Mouse (Mus musculus) embryonic facial prominence, embryonic 14.5 days (tissue): ENCODE data around the gene Rmnd5b. TPM values are rescaled to one million over a fixed set of nuclear protein-coding genes. Genes with fewer than 3 reads are reported as not detected.
"Not testable (repeated sequence)": the region's sequence is repeated elsewhere in the genome, so short reads cannot be mapped to it uniquely, and the experiment has no call there.

Experiments
- ATAC-seq: fragments of 200-750 bp; cut with Nextera tagmentation; 2 replicates; pipeline ENCODE4 v1.8.0; 2017; ENCODE audit warnings: low read depth, moderate number of reproducible peaks, moderate TSS enrichment
- DNase-seq: peaks from one replicate; pipeline ENCODE4 v3.0.0-alpha.2; 2015; ENCODE audit warnings: low spot score
- H3K27ac ChIP-seq: fragments of 300-500 bp; sonication (generic); replicated peaks from 2 replicates; pipeline ENCODE4 v1.5.1; 2014; ENCODE audit warnings: low read depth, mild to moderate bottlenecking, low read length, moderate library complexity
- H3K27me3 ChIP-seq: fragments of 300-500 bp; sonication (generic); replicated peaks from 2 replicates; pipeline ENCODE4 v1.6.1; 2014; ENCODE audit warnings: low read length; ENCODE audit not compliant: control insufficient read depth, insufficient read depth
- H3K36me3 ChIP-seq: fragments of 300-500 bp; sonication (generic); 2 replicates; pipeline ENCODE4 v1.6.1; 2014; ENCODE audit warnings: low read length, mixed read lengths; ENCODE audit not compliant: control insufficient read depth, insufficient read depth
- H3K4me1 ChIP-seq: fragments of 300-500 bp; sonication (generic); 2 replicates; pipeline ENCODE4 v1.6.1; 2014; ENCODE audit warnings: antibody characterized with exemption, low read length; ENCODE audit not compliant: control insufficient read depth, insufficient read depth
- H3K4me2 ChIP-seq: fragments of 300-500 bp; sonication (generic); 2 replicates; pipeline ENCODE4 v1.6.1; 2014; ENCODE audit warnings: low read depth, mild to moderate bottlenecking, low read length, moderate library complexity, mixed read lengths
- H3K4me3 ChIP-seq: fragments of 300-500 bp; sonication (generic); 2 replicates; pipeline ENCODE4 v1.5.1; 2014; ENCODE audit warnings: low read depth, mild to moderate bottlenecking, low read length
- H3K9ac ChIP-seq: fragments of 300-500 bp; sonication (generic); 2 replicates; pipeline ENCODE4 v1.6.1; 2014; ENCODE audit warnings: low read depth, mild to moderate bottlenecking, low read length, moderate library complexity, mixed read lengths
- H3K9me3 ChIP-seq: fragments of 300-500 bp; sonication (generic); 2 replicates; pipeline ENCODE4 v1.6.1; 2016; ENCODE audit warnings: low read length; ENCODE audit not compliant: control insufficient read depth
- WGBS: fragments of 180-500 bp; shearing (Covaris S2); extraction: QIAGEN DNeasy Blood & Tissue Kit; methylation state at CpG from one replicate; pipeline ENCODE4 v1.1.7; 2014; 5-methylcytosine and 5-hydroxymethylcytosine counted together
- polyA plus RNA-seq: library from polyadenylated mRNA; unstranded; fragments of >200 nt; fragmentation: Nextera tagmentation; extraction: Ambion mirVana; gene quantifications from 2 replicates; pipeline ENCODE4 v1.2.1, GENCODE M21; 2014

Rmnd5b gene
- polyA plus RNA-seq, 1 experiment from 2014 or later = 44.2 TPM

DNA sequence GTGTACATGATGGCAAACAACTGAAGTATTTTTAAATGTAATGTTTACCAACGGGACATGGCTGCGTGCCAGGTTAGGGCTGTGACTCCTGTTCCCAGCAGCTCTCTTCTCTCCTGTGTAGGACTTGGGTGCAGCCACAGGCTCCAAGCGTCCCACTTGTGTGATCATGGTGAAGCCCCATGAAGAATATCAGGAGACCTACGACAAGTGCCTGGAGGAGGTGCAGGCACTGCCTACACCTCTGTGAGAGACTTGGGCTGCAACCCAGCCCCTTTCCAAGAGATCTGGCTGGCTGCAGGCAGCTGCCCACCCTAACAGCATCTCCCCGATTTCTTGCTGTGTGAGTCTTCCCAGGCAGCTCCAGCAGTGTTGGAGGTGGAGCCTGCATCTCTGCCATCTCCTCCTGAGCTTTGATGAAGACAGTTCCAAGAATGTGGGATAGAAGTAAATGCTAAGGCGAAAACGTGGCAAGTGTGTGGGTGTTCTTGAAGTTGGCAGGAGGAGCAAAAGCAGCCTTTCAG is 12.7 kb downstream of the Rmnd5b start:
- Histone ChIP-seq H3K27ac (no peak overlapping the region), H3K9ac (no peak overlapping the region), H3K4me1 (peaks cover 8% of the 10 kb centered on the region), H3K4me3 (no peak overlapping the region), H3K36me3 (peaks cover 65% of the 10 kb centered on the region), H3K4me2 (no peak overlapping the region), H3K9me3 (no peaks in the 10 kb centered on the region), H3K27me3 (no peaks in the 10 kb centered on the region)
- DNase-seq (no peak), ATAC-seq (no peak)
- 88% methylated on average over 7 of the region's 7 CpGs for WGBS

DNA sequence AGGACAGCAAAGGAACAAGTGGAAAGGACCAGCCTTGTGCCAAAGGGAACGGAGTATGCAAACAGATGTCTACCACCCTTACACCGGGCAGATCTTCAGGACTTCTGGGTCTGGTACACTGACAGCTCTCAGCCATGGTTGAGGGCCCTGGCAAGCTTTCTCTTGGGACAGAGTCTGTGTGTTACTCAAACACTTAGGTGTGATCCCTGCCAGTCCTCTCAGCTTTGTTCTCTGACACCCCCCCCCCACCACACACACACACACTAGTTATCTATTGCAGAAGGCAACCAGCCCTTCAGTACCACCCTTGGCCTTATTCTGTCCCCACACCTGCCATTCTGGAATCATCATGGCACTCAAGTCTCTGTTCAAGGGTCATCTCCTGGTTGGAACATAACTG is 13.9 kb downstream of the Rmnd5b start:
- no peaks in the 10 kb centered on the region for H3K27me3 ChIP-seq
- no peak overlapping the region for H3K27ac ChIP-seq
- no peaks in the 10 kb centered on the region for H3K9me3 ChIP-seq
- H3K4me2 ChIP-seq = no peak overlapping the region
- H3K36me3 ChIP-seq = peaks cover 53% of the 10 kb centered on the region
- no peak overlapping the region for H3K4me3 ChIP-seq
- ATAC-seq (no peak), DNase-seq (no peak)
- peaks cover 8% of the 10 kb centered on the region for H3K4me1 ChIP-seq
- no peak overlapping the region for H3K9ac ChIP-seq
- WGBS = 97% methylated on average over 2 of the region's 2 CpGs

DNA sequence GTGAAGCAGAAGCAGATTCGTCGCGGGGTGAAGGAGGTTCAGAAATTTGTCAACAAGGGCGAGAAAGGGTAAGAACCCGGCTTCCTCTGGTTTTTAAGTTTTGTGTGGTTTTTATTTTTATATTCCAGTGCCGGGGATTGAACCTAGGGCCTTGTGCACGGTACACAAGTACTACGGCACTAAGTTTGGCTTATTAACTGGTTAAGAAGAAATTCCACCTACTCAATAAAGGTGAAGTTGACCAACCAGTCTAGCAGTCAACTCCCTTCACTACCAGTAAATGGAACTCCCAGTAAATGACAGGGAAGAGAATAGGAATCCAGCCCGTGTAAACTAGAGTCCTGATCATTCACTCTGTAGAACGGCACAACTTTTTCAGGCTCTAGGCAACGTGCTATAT is 15.6 kb downstream of the Rmnd5b start:
- DNase-seq (no peak), ATAC-seq (no peak)
- Histone ChIP-seq H3K4me3 (peak overlapping the region; percentile 58), H3K9ac (peak overlapping the region; percentile 71), H3K4me2 (peak overlapping the region; percentile 77), H3K36me3 (peaks cover 37% of the 10 kb centered on the region), H3K27me3 (no peaks in the 10 kb centered on the region), H3K27ac (0 out of 2 replicates have a peak overlapping the region, but pooled peaks have one; percentile 10), H3K4me1 (peaks cover 15% of the 10 kb centered on the region), H3K9me3 (no peaks in the 10 kb centered on the region)
- under 1% methylated on average over 11 of the region's 11 CpGs for WGBS

DNA sequence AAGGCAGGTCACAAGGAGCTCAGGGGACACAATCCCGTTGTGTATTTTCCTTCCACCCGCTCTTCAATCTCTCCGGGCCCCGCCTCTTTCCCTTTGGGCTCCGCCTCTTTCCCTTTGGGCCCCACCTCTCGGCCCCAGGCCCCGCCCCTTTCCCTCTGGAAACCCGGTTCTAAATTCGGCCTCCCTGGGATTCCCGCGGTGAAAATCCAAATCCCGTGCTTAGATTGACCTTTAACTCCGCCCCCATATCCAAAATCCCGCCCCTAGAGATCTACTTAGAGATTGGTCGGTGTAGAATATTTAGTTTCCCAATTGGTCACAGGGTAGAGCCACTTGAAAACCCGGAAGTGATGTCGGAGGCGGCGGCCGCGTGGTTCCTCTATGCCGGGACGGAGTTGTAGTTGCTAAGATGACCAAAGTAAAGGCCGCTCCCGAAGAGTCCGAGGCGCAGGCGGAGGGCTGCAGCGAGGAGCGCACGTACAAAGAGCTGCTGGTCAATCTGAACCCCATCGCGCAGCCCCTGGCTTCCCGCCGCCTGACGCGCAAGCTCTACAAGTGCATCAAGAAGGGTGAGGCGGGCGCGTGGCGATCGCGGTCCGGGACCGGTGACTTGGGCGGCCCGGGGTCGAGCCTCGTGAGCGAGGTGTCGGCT is 16.2 kb downstream of the Rmnd5b start, which contains the start of gene Nhp2:
Gene Nhp2, plus strand, starts transcription at position 327 of the 652 bp plus-strand sequence.
- peak within 1 kb of the TSS; percentile 58 for H3K4me3 ChIP-seq
- ATAC-seq (peak; percentile 93), DNase-seq (peak; percentile 99)
- WGBS = under 1% methylated on average over 50 of the region's 51 CpGs
- peaks cover 31% of the 10 kb centered on the region for H3K36me3 ChIP-seq
- peak within 1 kb of the TSS; percentile 77 for H3K4me2 ChIP-seq
- no peaks in the 10 kb centered on the region for H3K27me3 ChIP-seq
- peaks cover 19% of the 10 kb centered on the region for H3K4me1 ChIP-seq
- no peaks in the 10 kb centered on the region for H3K9me3 ChIP-seq
- H3K9ac ChIP-seq = peak within 1 kb of the TSS; percentile 71
- H3K27ac ChIP-seq = 0 out of 2 replicates have a peak within 1 kb of the TSS, but pooled peaks have one; percentile 10

DNA sequence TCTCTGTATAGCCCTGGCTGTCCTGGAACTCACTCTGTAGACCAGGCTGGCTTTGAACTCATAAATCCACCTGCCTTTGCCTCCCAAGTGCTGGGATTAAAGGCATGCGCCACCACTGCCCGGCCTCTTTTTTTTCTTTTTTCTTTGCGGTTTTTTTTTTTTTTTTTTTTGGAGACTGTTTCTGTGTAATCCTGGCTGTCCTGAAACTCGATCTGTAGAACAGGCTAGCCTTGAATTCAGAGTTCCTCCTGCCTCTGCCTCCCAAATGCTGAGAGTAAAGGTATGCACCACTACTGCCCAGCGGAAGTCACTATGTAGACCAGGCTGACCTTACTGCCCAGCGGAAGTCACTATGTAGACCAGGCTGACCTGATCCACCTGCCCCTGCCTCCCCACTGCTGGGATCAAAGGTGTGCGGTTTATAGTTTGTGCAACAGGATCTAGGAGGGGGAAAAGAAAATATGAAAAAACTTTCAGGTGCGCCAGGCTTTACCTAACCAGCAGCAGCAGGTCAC is 16.7 kb downstream of the Rmnd5b start:
- Histone ChIP-seq H3K4me3 (peak overlapping the region; percentile 58), H3K9ac (peak overlapping the region; percentile 36; the same call in 1 of the 2 replicates), H3K27ac (no peak overlapping the region), H3K4me1 (peaks cover 19% of the 10 kb centered on the region), H3K9me3 (no peaks in the 10 kb centered on the region), H3K36me3 (peaks cover 25% of the 10 kb centered on the region), H3K4me2 (peak overlapping the region; percentile 77), H3K27me3 (no peaks in the 10 kb centered on the region)
- no peak for DNase-seq
- peak; percentile 8; the same call in 1 of the 2 replicates for ATAC-seq
- WGBS = 54% methylated on average over 8 of the region's 8 CpGs

DNA sequence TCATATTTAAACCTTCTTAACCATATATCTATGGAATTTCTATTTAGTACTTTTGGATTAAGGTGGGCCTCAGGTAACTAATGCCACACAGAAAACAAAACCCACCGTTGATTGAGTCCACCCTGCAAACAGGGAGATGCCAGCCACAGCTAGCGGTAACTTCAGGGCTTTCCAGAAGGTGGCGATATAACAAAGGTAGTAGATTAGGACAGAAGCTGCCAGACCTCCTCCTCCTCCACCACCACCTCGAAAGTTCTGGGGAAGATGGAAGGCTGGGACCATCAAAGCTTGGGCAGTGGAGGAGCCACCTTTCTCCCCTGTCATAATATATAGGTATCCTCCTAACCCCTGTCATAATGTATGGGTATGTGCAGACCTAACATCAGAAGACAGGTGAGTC is 18.0 kb downstream of the Rmnd5b start:
- no peaks in the 10 kb centered on the region for H3K9me3 ChIP-seq
- no peak overlapping the region for H3K9ac ChIP-seq
- H3K4me2 ChIP-seq = no peak overlapping the region
- no peaks in the 10 kb centered on the region for H3K27me3 ChIP-seq
- no peak for ATAC-seq
- peak; percentile 83 for DNase-seq
- no peak overlapping the region for H3K27ac ChIP-seq
- H3K4me1 ChIP-seq = peaks cover 19% of the 10 kb centered on the region
- 5% methylated on average over 4 of the region's 4 CpGs for WGBS
- no peak overlapping the region for H3K4me3 ChIP-seq
- peaks cover 13% of the 10 kb centered on the region for H3K36me3 ChIP-seq

DNA sequence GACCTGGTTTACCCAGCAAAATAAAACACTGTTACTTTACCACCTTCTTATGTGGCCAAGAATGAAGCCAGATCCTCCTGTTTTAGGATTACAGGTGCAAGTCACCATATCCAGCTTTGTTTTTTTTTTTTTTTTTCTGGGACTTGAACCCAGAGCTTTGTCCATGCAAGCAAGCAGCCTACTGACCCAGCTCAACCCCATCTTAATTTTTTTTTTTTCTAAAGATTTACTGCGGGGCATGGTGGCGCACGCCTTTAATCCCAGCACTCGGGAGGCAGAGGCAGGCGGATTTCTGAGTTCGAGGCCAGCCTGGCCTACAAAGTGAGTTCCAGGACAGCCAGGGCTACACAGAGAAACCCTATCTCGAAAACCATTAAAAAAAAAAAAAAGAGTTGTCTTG is 19.6 kb downstream of the Rmnd5b start:
- peak overlapping the region; percentile 66 for H3K9ac ChIP-seq
- peak overlapping the region; percentile 87; the same call in 1 of the 2 replicates for H3K27ac ChIP-seq
- not testable (repeated sequence) for H3K9me3 ChIP-seq, DNase-seq, H3K36me3 ChIP-seq, ATAC-seq, H3K27me3 ChIP-seq
- H3K4me2 ChIP-seq = peak overlapping the region; percentile 74
- peaks cover 19% of the 10 kb centered on the region for H3K4me1 ChIP-seq
- 0 out of 2 replicates have a peak overlapping the region, but pooled peaks have one; percentile 40 for H3K4me3 ChIP-seq
- 97% methylated on average over 7 of the region's 7 CpGs for whole genome bisulfite sequencing

DNA sequence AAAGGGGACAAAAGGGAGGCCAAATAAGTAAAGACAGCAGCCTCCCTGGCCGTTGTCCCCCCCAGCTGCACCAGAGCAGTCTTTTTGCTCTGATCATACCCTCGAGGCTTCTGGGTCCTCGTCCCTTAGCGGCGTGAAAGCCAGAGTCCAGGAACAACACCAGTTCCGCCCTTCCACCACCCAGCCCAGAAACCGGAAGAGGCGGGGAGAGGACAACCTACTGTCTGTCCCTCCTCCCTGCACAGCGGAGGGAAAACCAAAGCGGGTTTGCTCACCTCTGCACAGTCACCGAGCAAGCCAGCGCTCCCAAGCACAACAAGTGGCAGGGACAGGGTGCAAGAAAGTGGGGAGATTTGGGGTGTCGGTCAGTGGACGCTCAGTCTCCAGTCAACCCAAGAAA is 20.1 kb downstream of the Rmnd5b start:
- peak; percentile 87 for DNase-seq
- Histone ChIP-seq H3K4me2 (peak overlapping the region; percentile 74), H3K27me3 (no peaks in the 10 kb centered on the region), H3K9me3 (no peaks in the 10 kb centered on the region), H3K4me1 (peaks cover 15% of the 10 kb centered on the region), H3K9ac (peak overlapping the region; percentile 66), H3K27ac (peak overlapping the region; percentile 87), H3K4me3 (peak overlapping the region; percentile 40), H3K36me3 (no peaks in the 10 kb centered on the region)
- 1% methylated on average over 13 of the region's 14 CpGs for WGBS
- ATAC-seq = peak; percentile 75
